Mouse (Mus musculus) liver, embryonic 11.5 days (tissue): Measurements from ENCODE around the gene Ldlrad3. TPM values are rescaled to one million over a fixed set of nuclear protein-coding genes. Genes with fewer than 3 reads are reported as not detected.
A peak's percentile ranks its signal among the peaks of the same experiment; 100 is the strongest.

ENCODE experiments used
- ATAC-seq: fragments of 200-750 bp; cut with Nextera tagmentation; replicated peaks from 2 replicates; pipeline ENCODE4 v1.8.0; 2017; ENCODE audit warnings: moderate number of reproducible peaks, mild to moderate bottlenecking, moderate TSS enrichment, moderate library complexity; ENCODE audit not compliant: low FRiP score
- DNase-seq: peaks from one replicate; pipeline ENCODE4 v3.0.0-alpha.2; 2017; ENCODE audit warnings: low spot score
- H3K27ac ChIP-seq: fragments of 300-500 bp; sonication (generic); 2 replicates; pipeline ENCODE4 v1.5.1; 2014; ENCODE audit warnings: mild to moderate bottlenecking, low read depth, low read length, control low read depth
- H3K27me3 ChIP-seq: fragments of 300-500 bp; sonication (generic); replicated peaks from 2 replicates; pipeline ENCODE4 v1.6.1; 2014; ENCODE audit warnings: low read length, mixed read lengths; ENCODE audit not compliant: control insufficient read depth, insufficient read depth
- H3K36me3 ChIP-seq: fragments of 300-500 bp; sonication (generic); 2 replicates; pipeline ENCODE4 v1.6.1; 2014; ENCODE audit warnings: mild to moderate bottlenecking, low read length, moderate library complexity, mixed read lengths; ENCODE audit not compliant: control insufficient read depth, insufficient read depth
- H3K4me1 ChIP-seq: fragments of 300-500 bp; sonication (generic); replicated peaks from 2 replicates; pipeline ENCODE4 v1.6.1; 2014; ENCODE audit warnings: low read length, mixed read lengths; ENCODE audit not compliant: control insufficient read depth, insufficient read depth
- H3K4me2 ChIP-seq: fragments of 300-500 bp; sonication (generic); 2 replicates; pipeline ENCODE4 v1.6.1; 2014; ENCODE audit warnings: mild to moderate bottlenecking, control low read depth, moderate library complexity
- H3K4me3 ChIP-seq: fragments of 300-500 bp; sonication (generic); 2 replicates; pipeline ENCODE4 v1.5.1; 2014; ENCODE audit warnings: low read depth, low read length, control low read depth
- H3K9ac ChIP-seq: fragments of 300-500 bp; sonication (generic); 2 replicates; pipeline ENCODE4 v1.6.1; 2014; ENCODE audit warnings: low read depth, low read length, control low read depth
- H3K9me3 ChIP-seq: fragments of 300-500 bp; sonication (generic); 2 replicates; pipeline ENCODE4 v1.6.1; 2016; ENCODE audit warnings: low read length, inconsistent platforms, mixed read lengths; ENCODE audit not compliant: control insufficient read depth
- WGBS: fragments of 180-500 bp; shearing (Covaris S2); extraction: QIAGEN DNeasy Blood & Tissue Kit; methylation state at CpG from one replicate; pipeline ENCODE4 v1.1.7; 2014; 5-methylcytosine and 5-hydroxymethylcytosine counted together
- polyA plus RNA-seq: library from polyadenylated mRNA; unstranded; fragments of >200 nt; fragmentation: Nextera tagmentation; extraction: Ambion mirVana; gene quantifications from 2 replicates; pipeline ENCODE4 v1.2.1, GENCODE M21; 2014

Ldlrad3 gene
- polyA plus RNA-seq, 1 experiment from 2014 or later = 17.9 TPM

DNA sequence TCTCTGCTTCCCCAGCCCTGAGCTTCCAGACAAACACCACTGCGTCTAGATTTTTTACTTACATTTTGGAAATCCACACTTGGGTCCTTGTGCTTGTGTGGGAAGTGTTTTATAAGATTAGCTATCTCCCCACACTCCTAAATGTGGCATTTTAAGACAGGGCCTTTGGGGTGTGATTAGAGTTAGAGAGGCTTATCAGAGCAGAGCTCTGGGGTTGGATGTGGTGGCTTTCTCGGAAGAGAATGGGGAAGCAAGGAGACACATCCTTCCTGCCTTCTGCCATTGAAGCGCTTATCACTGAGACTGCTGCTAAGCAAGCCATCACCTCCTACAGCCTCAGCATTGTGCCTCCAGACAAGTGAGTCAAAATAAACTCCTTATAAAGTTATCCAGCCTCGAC lies 8.1 kb upstream of the Ldlrad3 start:
- DNase-seq = no peak
- Histone ChIP-seq H3K4me1 (no peaks in the 10 kb centered on the region), H3K27ac (no peak overlapping the region), H3K9me3 (no peaks in the 10 kb centered on the region), H3K36me3 (no peaks in the 10 kb centered on the region), H3K27me3 (no peaks in the 10 kb centered on the region; the same call in 1 of the 2 replicates), H3K4me2 (no peak overlapping the region), H3K4me3 (no peak overlapping the region), H3K9ac (no peak overlapping the region)
- 28% methylated on average over 4 of the region's 4 CpGs for WGBS
- no peak for ATAC-seq

GRCm38 (mm10) chr2:102192943-102193820 lies 7.0 kb upstream of the Ldlrad3 start:
- H3K27ac ChIP-seq = no peak overlapping the region
- H3K4me2 ChIP-seq = no peak overlapping the region
- ATAC-seq (no peak), DNase-seq (no peak)
- 77% methylated on average over 16 of the region's 16 CpGs for WGBS
- H3K9ac ChIP-seq = no peak overlapping the region
- no peaks in the 10 kb centered on the region for H3K9me3 ChIP-seq
- no peak overlapping the region for H3K4me3 ChIP-seq
- no peaks in the 10 kb centered on the region for H3K4me1 ChIP-seq
- no peaks in the 10 kb centered on the region; the same call in 1 of the 2 replicates for H3K27me3 ChIP-seq
- no peaks in the 10 kb centered on the region for H3K36me3 ChIP-seq

DNA sequence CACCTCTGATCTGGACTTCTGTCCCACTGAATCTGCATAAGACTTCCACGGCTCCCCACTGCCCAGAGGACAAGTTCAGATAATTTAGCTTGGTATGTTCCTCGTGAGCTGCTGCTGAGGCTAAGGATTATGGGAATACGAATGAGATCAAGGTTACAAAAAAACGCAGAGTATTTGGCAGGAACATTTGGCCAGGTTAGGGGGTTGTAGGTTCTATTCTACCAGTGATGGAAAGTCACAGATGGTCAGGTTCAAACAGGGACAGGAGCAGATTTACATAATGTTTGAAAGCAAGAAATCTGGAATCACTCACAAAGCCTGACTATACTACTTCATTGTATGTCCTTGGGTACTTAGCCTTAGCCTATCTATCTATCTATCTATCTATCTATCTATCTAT lies 5.6 kb upstream of the Ldlrad3 start:
- no peak overlapping the region for H3K4me2 ChIP-seq
- H3K4me1 ChIP-seq = 0 out of 2 replicates have a peak, but pooled peaks cover under 1% of the 10 kb centered on the region
- no peaks in the 10 kb centered on the region; the same call in 1 of the 2 replicates for H3K27me3 ChIP-seq
- H3K9ac ChIP-seq = no peak overlapping the region
- no peak for DNase-seq
- H3K36me3 ChIP-seq = no peaks in the 10 kb centered on the region
- WGBS = 78% methylated on average over 4 of the region's 4 CpGs
- no peak overlapping the region for H3K4me3 ChIP-seq
- H3K27ac ChIP-seq = no peak overlapping the region
- ATAC-seq = no peak
- no peaks in the 10 kb centered on the region for H3K9me3 ChIP-seq

DNA sequence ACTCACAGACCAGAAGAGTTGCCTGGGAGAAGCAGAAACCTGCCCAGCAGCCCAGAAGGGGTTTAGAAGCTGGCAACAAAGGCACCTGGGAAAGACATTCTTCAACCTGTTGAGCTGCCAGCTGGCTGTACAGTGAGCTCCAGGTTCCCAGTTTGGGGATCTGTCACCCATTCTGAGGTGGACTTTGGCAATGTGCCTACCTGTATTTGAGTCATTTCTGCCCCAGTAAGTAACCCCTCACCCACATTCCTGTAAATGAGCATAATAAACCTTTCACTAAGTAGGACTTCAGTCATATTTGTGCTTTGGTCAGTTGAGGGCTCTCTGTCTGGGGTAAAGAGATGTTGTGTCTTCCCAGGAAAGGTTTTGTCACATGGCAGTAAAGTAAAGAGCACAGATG lies 4.8 kb upstream of the Ldlrad3 start:
- no peaks in the 10 kb centered on the region; the same call in 1 of the 2 replicates for H3K27me3 ChIP-seq
- H3K9me3 ChIP-seq = no peaks in the 10 kb centered on the region
- H3K4me1 ChIP-seq = 0 out of 2 replicates have a peak, but pooled peaks cover 2% of the 10 kb centered on the region
- H3K27ac ChIP-seq = no peak overlapping the region
- no peak overlapping the region for H3K4me2 ChIP-seq
- H3K4me3 ChIP-seq = no peak overlapping the region
- DNase-seq = no peak
- ATAC-seq = no peak
- H3K36me3 ChIP-seq = no peaks in the 10 kb centered on the region
- no peak overlapping the region for H3K9ac ChIP-seq

DNA sequence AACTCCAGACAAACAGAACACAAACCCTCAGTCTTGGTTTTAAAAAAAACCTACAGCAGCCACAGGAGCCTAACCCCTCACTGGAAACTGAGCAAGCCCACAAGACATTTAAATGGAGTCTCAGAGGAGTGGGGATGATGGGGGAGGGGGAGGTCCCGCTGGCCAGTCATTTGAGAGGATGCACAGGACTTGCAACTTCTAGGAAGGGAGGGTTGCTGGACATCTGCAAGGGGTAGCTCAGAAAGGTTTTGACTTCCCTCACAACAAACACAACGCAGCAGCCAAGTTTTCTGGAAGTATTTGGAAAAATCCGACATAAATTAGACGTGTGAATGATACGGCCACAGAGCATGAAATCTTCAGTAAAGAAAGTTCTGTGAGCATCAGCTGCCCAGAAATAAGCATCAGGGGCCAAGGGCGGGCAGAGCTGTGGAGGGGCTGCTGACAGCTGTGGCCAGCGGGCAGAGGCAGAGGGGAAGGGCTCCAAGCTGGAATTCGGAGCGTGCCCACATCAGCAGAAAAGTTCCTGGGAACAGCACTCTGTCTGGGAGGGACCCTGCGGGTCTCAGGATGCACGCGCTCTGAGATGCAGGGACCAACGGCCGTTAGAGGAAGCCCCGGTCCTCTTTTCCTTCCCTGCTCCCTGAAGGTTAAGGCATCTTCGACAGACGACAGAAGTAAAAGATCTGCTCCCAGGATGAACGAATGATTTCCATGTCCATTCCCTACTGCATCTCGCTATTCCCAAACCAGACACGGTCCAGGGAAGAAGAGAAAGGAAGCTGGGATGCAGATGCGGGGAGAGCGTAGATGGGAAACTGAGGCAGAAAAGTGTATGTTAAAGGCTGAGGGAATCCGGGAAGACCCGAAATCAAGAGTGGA lies 875 bp downstream of the Ldlrad3 start:
- peak overlapping the region; percentile 92 for H3K4me2 ChIP-seq
- H3K27ac ChIP-seq = 0 out of 2 replicates have a peak overlapping the region, but pooled peaks have one; percentile 19
- WGBS = 3% methylated on average over 24 of the region's 24 CpGs
- ATAC-seq = no peak
- no peaks in the 10 kb centered on the region for H3K27me3 ChIP-seq
- H3K36me3 ChIP-seq = no peaks in the 10 kb centered on the region
- peak; percentile 44 for DNase-seq
- peak overlapping the region; percentile 77 for H3K9ac ChIP-seq
- H3K4me1 ChIP-seq = 0 out of 2 replicates have a peak, but pooled peaks cover 2% of the 10 kb centered on the region
- H3K9me3 ChIP-seq = no peaks in the 10 kb centered on the region
- H3K4me3 ChIP-seq = peak overlapping the region; percentile 77

DNA sequence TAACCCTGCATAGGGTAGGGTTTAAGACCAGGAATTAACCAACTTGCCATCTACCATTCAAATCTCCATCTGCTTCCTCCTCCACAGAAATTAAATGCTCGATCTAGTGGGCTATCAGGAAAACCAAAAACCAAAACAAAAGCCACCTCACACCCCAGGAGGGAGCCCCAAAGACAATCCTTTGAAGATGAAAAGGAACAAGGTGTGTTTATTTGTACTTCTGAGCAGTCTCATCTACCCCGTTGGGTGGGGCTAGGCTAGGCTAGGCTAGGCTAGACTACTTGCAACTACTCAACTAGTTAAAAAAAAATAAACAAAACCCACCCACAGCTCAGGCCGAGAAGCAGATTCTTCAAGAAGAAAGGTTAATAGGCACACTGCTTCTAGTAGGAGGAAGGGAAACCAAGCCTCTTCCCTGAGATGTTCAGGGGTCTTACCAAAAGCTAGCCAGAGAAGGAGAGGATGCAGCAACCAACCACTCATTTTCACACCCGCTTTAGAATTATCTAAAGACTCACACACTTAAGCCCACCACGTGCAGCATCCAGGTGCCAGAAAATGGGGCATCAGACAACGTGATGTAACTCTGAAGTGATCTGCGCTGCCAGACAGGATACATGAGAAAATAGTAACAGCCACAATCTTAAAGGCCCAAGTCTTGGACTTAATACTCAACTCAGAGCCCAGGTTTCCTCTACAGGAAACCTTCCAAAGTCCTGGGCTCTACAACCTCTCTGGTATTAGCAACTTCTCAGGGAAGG lies 2.3 kb downstream of the Ldlrad3 start:
- 63% methylated on average over 7 of the region's 7 CpGs for WGBS
- no peak overlapping the region for H3K4me2 ChIP-seq
- DNase-seq = no peak
- H3K4me3 ChIP-seq = no peak overlapping the region
- no peak overlapping the region for H3K27ac ChIP-seq
- H3K4me1 ChIP-seq = 0 out of 2 replicates have a peak, but pooled peaks cover 2% of the 10 kb centered on the region
- H3K9ac ChIP-seq = no peak overlapping the region
- no peak for ATAC-seq
- no peaks in the 10 kb centered on the region for H3K9me3 ChIP-seq
- no peaks in the 10 kb centered on the region for H3K27me3 ChIP-seq
- no peaks in the 10 kb centered on the region for H3K36me3 ChIP-seq

GRCm38 (mm10) chr2:102181459-102181858 lies 4.7 kb downstream of the Ldlrad3 start:
- Histone ChIP-seq H3K27ac (no peak overlapping the region), H3K4me1 (no peaks in the 10 kb centered on the region), H3K9ac (no peak overlapping the region), H3K36me3 (no peaks in the 10 kb centered on the region), H3K4me3 (no peak overlapping the region), H3K9me3 (no peaks in the 10 kb centered on the region), H3K27me3 (no peaks in the 10 kb centered on the region), H3K4me2 (no peak overlapping the region)
- WGBS = 48% methylated on average over 2 of the region's 2 CpGs
- DNase-seq (no peak), ATAC-seq (no peak)

GRCm38 (mm10) chr2:102176434-102176772 lies 9.8 kb downstream of the Ldlrad3 start:
- 81% methylated on average over 5 of the region's 5 CpGs for WGBS
- H3K4me3 ChIP-seq = no peak overlapping the region
- no peak overlapping the region for H3K9ac ChIP-seq
- no peak overlapping the region for H3K4me2 ChIP-seq
- no peaks in the 10 kb centered on the region for H3K4me1 ChIP-seq
- H3K27ac ChIP-seq = no peak overlapping the region
- ATAC-seq (no peak), DNase-seq (no peak)
- H3K27me3 ChIP-seq = no peaks in the 10 kb centered on the region
- H3K9me3 ChIP-seq = no peaks in the 10 kb centered on the region
- H3K36me3 ChIP-seq = no peaks in the 10 kb centered on the region
